Mouse (Mus musculus): ENCODE measurements around the gene Cpa4. TPM values are rescaled to one million over a fixed set of nuclear protein-coding genes. Genes with fewer than 3 reads are reported as not detected.

The Cpa4 gene
- polyA plus RNA-seq, 1 experiment from 2014 or later, result 3.6 TPM

DNA sequence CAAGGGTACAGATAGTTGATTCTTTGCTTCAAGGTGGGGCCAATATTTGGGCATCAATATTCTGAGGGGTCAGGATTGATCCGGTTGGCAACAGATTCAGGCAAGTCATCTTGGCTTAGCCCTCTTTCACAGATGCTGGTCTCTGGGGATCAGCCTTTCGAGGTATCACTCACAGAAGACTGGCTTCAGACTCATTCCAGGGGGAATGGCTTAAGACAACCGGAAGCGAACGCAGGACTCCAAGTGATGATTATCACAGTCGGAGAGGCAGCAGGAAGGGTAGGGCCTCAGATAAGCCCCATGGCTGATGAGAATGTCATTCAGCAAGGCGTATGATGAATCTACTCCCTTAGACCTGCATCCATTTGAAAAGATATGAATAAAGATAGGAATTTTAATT, 26.2 kb downstream of the Cpa4 start:
- ATAC-seq (ENCODE audit: insufficient read depth, low FRiP score, low TSS enrichment) (no peak), DNase-seq (ENCODE audit: low spot score) (no peak)
- Histone ChIP-seq H3K9ac (ENCODE audit: low read length) (no peak overlapping the region), H3K4me1 (ENCODE audit: control insufficient read depth, insufficient read depth, low read length) (peaks cover 7% of the 10 kb centered on the region; the same call in 1 of the 2 replicates), H3K27ac (ENCODE audit: low read depth, low read length) (no peak overlapping the region), H3K9me3 (ENCODE audit: control insufficient read depth, low read length) (no peaks in the 10 kb centered on the region), H3K36me3 (ENCODE audit: control insufficient read depth, insufficient read depth, low read length) (no peaks in the 10 kb centered on the region), H3K4me3 (ENCODE audit: low read depth, low read length) (no peak overlapping the region), H3K4me2 (ENCODE audit: low read depth) (no peak overlapping the region), H3K27me3 (ENCODE audit: control insufficient read depth, insufficient read depth, low read length) (no peaks in the 10 kb centered on the region)
- 75% methylated on average over 7 of the region's 7 CpGs for WGBS

DNA sequence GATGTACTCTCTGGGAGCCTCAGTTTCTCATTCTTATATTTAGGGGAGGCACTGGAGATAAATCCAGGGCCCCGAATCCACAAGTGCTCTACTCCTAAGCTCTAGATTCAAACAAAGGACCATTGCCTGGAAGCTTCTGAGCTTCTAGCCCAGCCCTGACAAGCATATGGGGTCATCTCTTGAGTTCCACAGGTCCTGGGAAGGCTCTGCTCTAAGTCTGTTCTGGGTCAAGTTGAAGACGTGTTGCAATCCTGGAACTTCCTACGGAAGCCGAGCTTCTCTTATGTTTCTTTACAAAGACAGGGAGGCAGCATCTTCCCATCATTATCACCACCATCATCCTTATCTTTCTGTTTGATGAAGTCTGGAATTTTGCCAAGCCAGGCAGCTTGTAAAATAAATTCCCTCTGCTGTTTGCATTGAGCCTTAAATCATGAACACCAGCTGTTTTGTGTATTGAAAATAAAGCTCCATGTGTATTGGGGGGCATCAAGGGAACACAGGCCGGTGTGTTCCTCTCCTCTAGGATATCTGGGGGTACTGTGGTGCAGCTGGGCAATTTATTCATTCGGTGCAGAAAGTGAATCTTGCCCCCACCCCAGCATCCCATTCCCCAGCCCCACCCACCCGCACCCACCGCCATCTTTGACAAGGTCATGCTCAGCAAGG, 28.2 kb downstream of the Cpa4 start:
- no peak for DNase-seq (ENCODE audit: low spot score)
- Histone ChIP-seq H3K9ac (ENCODE audit: low read length) (no peak overlapping the region), H3K4me2 (ENCODE audit: low read depth) (no peak overlapping the region), H3K27ac (ENCODE audit: low read depth, low read length) (no peak overlapping the region), H3K27me3 (ENCODE audit: control insufficient read depth, insufficient read depth, low read length) (no peaks in the 10 kb centered on the region), H3K4me1 (ENCODE audit: control insufficient read depth, insufficient read depth, low read length) (peaks cover 7% of the 10 kb centered on the region; the same call in 1 of the 2 replicates), H3K36me3 (ENCODE audit: control insufficient read depth, insufficient read depth, low read length) (no peaks in the 10 kb centered on the region), H3K4me3 (ENCODE audit: low read depth, low read length) (no peak overlapping the region), H3K9me3 (ENCODE audit: control insufficient read depth, low read length) (no peaks in the 10 kb centered on the region)
- WGBS, result 94% methylated on average over 8 of the region's 8 CpGs
- no peak for ATAC-seq (ENCODE audit: insufficient read depth, low FRiP score, low TSS enrichment)

DNA sequence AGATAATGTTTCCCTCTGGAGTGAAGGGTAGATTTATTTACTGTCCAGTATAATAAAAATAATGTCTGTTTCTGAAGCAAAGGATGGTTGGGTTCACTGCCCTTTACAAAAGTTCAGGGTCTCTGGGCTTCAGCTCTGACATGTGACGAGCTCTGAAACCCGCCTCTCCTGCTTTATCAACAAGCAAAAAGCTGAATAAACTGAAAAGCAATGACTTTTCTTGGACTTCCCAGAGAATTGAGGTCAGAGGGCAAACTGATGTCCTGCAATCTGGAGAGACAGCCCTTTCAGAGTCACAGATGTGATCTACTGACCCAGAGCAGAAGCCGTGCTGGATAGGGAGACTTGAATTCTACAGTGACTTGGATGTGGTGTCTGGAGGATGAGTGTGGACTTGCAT, 31.9 kb downstream of the Cpa4 start:
- WGBS, result 40% methylated on average over 3 of the region's 3 CpGs
- H3K9ac ChIP-seq (ENCODE audit: low read length), result no peak overlapping the region
- no peaks in the 10 kb centered on the region for H3K9me3 ChIP-seq (ENCODE audit: control insufficient read depth, low read length)
- H3K36me3 ChIP-seq (ENCODE audit: control insufficient read depth, insufficient read depth, low read length), result no peaks in the 10 kb centered on the region
- H3K4me2 ChIP-seq (ENCODE audit: low read depth), result no peak overlapping the region
- H3K27me3 ChIP-seq (ENCODE audit: control insufficient read depth, insufficient read depth, low read length), result no peaks in the 10 kb centered on the region
- H3K4me3 ChIP-seq (ENCODE audit: low read depth, low read length), result no peak overlapping the region
- 0 out of 2 replicates have a peak overlapping the region, but pooled peaks have one; percentile 27 for H3K27ac ChIP-seq (ENCODE audit: low read depth, low read length)
- H3K4me1 ChIP-seq (ENCODE audit: control insufficient read depth, insufficient read depth, low read length), result peaks cover 12% of the 10 kb centered on the region; the same call in 1 of the 2 replicates
- ATAC-seq (ENCODE audit: insufficient read depth, low FRiP score, low TSS enrichment) (no peak), DNase-seq (ENCODE audit: low spot score) (no peak)

DNA sequence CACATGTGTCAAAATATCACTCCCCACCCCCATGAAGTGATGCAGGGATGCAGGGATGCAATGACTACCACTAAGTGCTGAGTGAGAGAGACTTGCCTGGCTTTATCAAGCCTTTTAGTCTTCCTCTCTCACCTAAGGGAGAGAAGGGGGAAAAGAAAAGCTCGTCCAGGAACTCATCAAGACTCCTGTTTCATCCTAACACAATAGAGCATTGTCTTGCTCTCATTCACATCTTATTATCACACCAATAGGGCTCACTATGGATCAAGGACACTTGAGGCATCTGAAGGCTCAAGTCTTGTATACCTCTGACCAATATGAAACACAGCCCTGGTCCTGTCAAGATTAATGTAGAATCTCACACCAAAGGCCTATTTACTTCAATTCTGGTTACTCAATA, 32.8 kb downstream of the Cpa4 start:
- Histone ChIP-seq H3K9me3 (ENCODE audit: control insufficient read depth, low read length) (no peaks in the 10 kb centered on the region), H3K27ac (ENCODE audit: low read depth, low read length) (no peak overlapping the region), H3K4me2 (ENCODE audit: low read depth) (no peak overlapping the region), H3K36me3 (ENCODE audit: control insufficient read depth, insufficient read depth, low read length) (no peaks in the 10 kb centered on the region), H3K9ac (ENCODE audit: low read length) (no peak overlapping the region), H3K27me3 (ENCODE audit: control insufficient read depth, insufficient read depth, low read length) (no peaks in the 10 kb centered on the region), H3K4me3 (ENCODE audit: low read depth, low read length) (no peak overlapping the region), H3K4me1 (ENCODE audit: control insufficient read depth, insufficient read depth, low read length) (peaks cover 10% of the 10 kb centered on the region; the same call in 1 of the 2 replicates)
- DNase-seq (ENCODE audit: low spot score) (no peak), ATAC-seq (ENCODE audit: insufficient read depth, low FRiP score, low TSS enrichment) (no peak)
- 58% methylated on average over 1 of the region's 1 CpGs for WGBS

DNA sequence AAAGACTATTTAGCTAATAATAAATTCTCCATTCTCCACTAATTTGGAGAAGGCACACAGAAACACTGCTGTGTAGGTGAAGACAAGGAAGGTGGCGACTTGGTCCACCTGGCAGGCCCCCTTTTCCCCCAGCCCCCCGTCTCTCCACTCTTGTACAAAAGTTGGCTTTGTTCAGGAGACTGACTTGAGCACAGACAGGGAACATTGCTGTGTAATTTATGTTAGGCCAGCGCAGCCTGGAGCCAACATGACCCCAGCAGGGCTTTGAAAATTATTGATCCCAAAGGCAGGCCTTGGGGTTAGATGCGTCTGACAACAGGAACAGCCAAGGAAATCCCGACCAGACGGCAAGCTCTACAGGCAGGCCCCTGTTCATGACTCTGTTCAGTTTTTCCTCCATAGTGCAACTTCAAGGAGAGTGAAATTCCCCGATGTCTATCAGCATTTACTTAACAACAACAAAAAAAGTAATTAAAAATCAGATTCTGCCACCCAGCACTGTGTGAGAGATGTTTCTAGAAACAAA, 36.2 kb downstream of the Cpa4 start:
- no peak overlapping the region for H3K4me2 ChIP-seq (ENCODE audit: low read depth)
- no peak for ATAC-seq (ENCODE audit: insufficient read depth, low FRiP score, low TSS enrichment)
- WGBS, result 23% methylated on average over 7 of the region's 7 CpGs
- H3K9ac ChIP-seq (ENCODE audit: low read length), result no peak overlapping the region
- H3K4me3 ChIP-seq (ENCODE audit: low read depth, low read length), result no peak overlapping the region
- H3K4me1 ChIP-seq (ENCODE audit: control insufficient read depth, insufficient read depth, low read length), result peaks cover 7% of the 10 kb centered on the region; the same call in 1 of the 2 replicates
- DNase-seq (ENCODE audit: low spot score), result no peak
- H3K27me3 ChIP-seq (ENCODE audit: control insufficient read depth, insufficient read depth, low read length), result no peaks in the 10 kb centered on the region
- H3K9me3 ChIP-seq (ENCODE audit: control insufficient read depth, low read length), result no peaks in the 10 kb centered on the region
- no peaks in the 10 kb centered on the region for H3K36me3 ChIP-seq (ENCODE audit: control insufficient read depth, insufficient read depth, low read length)
- H3K27ac ChIP-seq (ENCODE audit: low read depth, low read length), result no peak overlapping the region

DNA sequence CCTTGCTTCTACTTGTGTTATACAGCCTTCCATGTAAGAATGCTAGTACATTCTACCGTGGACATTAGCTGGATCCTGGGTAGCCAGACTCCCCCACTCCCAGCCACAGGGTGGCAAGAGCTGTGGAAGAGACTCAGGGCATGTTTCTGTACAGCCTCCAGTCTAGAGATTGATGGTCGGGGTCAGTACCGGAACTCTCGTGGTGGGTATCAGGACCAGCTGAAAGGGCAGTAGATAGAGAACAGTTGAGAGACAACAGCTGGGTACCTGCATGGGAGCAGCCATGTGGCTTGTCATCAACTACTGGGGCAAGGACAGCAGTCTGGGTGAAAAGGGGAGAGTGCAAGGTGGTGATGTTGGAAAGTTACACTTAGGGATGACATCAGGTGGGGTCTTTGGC, 36.9 kb downstream of the Cpa4 start:
- no peaks in the 10 kb centered on the region for H3K27me3 ChIP-seq (ENCODE audit: control insufficient read depth, insufficient read depth, low read length)
- H3K9ac ChIP-seq (ENCODE audit: low read length), result no peak overlapping the region
- no peaks in the 10 kb centered on the region for H3K9me3 ChIP-seq (ENCODE audit: control insufficient read depth, low read length)
- DNase-seq (ENCODE audit: low spot score) (no peak), ATAC-seq (ENCODE audit: insufficient read depth, low FRiP score, low TSS enrichment) (no peak)
- WGBS, result 80% methylated on average over 4 of the region's 4 CpGs
- no peaks in the 10 kb centered on the region for H3K36me3 ChIP-seq (ENCODE audit: control insufficient read depth, insufficient read depth, low read length)
- H3K4me1 ChIP-seq (ENCODE audit: control insufficient read depth, insufficient read depth, low read length), result 0 out of 2 replicates have a peak, but pooled peaks cover 7% of the 10 kb centered on the region
- H3K27ac ChIP-seq (ENCODE audit: low read depth, low read length), result no peak overlapping the region
- H3K4me3 ChIP-seq (ENCODE audit: low read depth, low read length), result no peak overlapping the region
- H3K4me2 ChIP-seq (ENCODE audit: low read depth), result no peak overlapping the region

DNA sequence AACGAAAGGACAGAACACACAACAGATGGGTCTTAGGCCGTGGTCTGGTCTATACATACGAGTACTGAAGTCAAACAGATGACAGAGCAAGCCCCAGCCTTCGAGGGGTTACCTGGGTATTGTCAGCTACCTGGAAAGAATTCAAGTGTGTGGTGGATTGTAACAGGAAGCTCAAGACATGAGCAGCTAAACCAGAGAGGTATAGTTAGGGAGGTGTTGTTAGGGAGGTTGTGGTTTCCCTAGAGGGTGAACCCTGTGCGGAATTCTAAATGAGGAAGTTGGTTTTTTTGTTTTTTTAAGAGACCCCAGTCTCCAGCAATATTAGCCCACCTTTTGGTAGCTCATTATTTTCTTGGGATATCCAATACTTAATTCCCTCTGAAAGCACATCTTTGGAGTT, 37.5 kb downstream of the Cpa4 start:
- ATAC-seq (ENCODE audit: insufficient read depth, low FRiP score, low TSS enrichment) (no peak), DNase-seq (ENCODE audit: low spot score) (no peak)
- Histone ChIP-seq H3K36me3 (ENCODE audit: control insufficient read depth, insufficient read depth, low read length) (no peaks in the 10 kb centered on the region), H3K9ac (ENCODE audit: low read length) (no peak overlapping the region), H3K27me3 (ENCODE audit: control insufficient read depth, insufficient read depth, low read length) (no peaks in the 10 kb centered on the region), H3K4me1 (ENCODE audit: control insufficient read depth, insufficient read depth, low read length) (0 out of 2 replicates have a peak, but pooled peaks cover 7% of the 10 kb centered on the region), H3K4me2 (ENCODE audit: low read depth) (no peak overlapping the region), H3K9me3 (ENCODE audit: control insufficient read depth, low read length) (no peaks in the 10 kb centered on the region), H3K4me3 (ENCODE audit: low read depth, low read length) (no peak overlapping the region), H3K27ac (ENCODE audit: low read depth, low read length) (no peak overlapping the region)
- WGBS, result 89% methylated on average over 5 of the region's 5 CpGs

DNA sequence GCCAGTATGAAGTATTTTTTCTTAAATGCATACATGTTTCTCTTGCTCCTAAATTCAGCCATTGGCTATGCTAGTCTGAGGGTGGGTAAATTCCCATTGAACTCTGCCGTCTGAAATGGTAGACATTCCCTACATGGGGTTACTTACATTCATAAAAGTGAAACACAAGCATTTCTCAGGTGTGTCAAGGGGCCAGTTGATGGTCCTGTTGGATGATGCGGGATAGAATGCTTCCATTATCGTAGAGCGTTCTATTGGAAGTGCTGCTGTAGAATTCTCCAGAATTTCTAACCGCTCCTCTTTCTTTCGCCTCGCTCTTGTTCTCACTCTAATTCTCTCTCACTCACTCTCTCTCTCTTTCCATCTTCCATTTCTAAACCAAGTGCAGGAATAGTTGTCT, 42.5 kb downstream of the Cpa4 start, which contains the start of gene Cpa5:
Cpa5 (plus strand) TSS at position 301 of the 400 bp plus-strand sequence.
- Histone ChIP-seq H3K9ac (ENCODE audit: low read length) (no peak within 1 kb of the TSS), H3K9me3 (ENCODE audit: control insufficient read depth, low read length) (no peaks in the 10 kb centered on the region), H3K36me3 (ENCODE audit: control insufficient read depth, insufficient read depth, low read length) (no peaks in the 10 kb centered on the region), H3K4me2 (ENCODE audit: low read depth) (no peak within 1 kb of the TSS), H3K4me1 (ENCODE audit: control insufficient read depth, insufficient read depth, low read length) (peaks cover 13% of the 10 kb centered on the region), H3K27ac (ENCODE audit: low read depth, low read length) (no peak within 1 kb of the TSS), H3K4me3 (ENCODE audit: low read depth, low read length) (no peak within 1 kb of the TSS), H3K27me3 (ENCODE audit: control insufficient read depth, insufficient read depth, low read length) (no peaks in the 10 kb centered on the region)
- ATAC-seq (ENCODE audit: insufficient read depth, low FRiP score, low TSS enrichment) (no peak), DNase-seq (ENCODE audit: low spot score) (no peak)
- WGBS, result 91% methylated on average over 7 of the region's 7 CpGs

DNA sequence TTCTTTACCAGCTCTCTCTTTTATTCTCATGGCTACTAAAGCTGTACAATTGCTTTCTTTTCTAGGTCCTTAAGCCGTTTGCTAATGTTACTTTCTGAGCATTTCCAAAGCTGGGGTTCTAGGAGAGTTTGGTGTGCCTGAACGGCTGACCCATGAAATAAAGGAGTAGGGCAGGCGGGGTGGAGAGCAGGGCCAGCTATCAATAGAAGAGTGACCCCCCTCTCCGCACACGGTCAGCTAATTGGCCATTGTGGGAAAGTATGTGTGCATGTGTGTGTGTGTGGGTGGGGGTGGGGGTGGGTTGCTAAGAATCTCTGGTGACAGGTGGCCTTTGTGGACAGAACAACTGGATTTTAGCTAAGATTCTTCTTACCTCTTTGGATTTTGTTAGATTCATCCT, 43.0 kb downstream of the Cpa4 start:
- Histone ChIP-seq H3K9ac (ENCODE audit: low read length) (no peak overlapping the region), H3K27ac (ENCODE audit: low read depth, low read length) (no peak overlapping the region), H3K4me1 (ENCODE audit: control insufficient read depth, insufficient read depth, low read length) (peaks cover 17% of the 10 kb centered on the region), H3K27me3 (ENCODE audit: control insufficient read depth, insufficient read depth, low read length) (no peaks in the 10 kb centered on the region), H3K9me3 (ENCODE audit: control insufficient read depth, low read length) (no peaks in the 10 kb centered on the region), H3K4me2 (ENCODE audit: low read depth) (no peak overlapping the region), H3K4me3 (ENCODE audit: low read depth, low read length) (no peak overlapping the region), H3K36me3 (ENCODE audit: control insufficient read depth, insufficient read depth, low read length) (no peaks in the 10 kb centered on the region)
- WGBS, result 46% methylated on average over 5 of the region's 5 CpGs
- ATAC-seq (ENCODE audit: insufficient read depth, low FRiP score, low TSS enrichment) (no peak), DNase-seq (ENCODE audit: low spot score) (no peak)
